Mouse (Mus musculus): ENCODE data around the gene Vac14. TPM values are rescaled to one million over a fixed set of nuclear protein-coding genes. Genes with fewer than 3 reads are reported as not detected.
"Not testable (repeated sequence)": the region's sequence is repeated elsewhere in the genome, so short reads cannot be mapped to it uniquely, and the experiment has no call there.

Gene Vac14
- polyA plus RNA-seq, 2 experiments from 2014 or later, result 4.1 to 7.0 TPM

- no peak for ATAC-seq
Observed at GRCm38 (mm10) chr8:110649286-110649685, 30.9 kb downstream of the Vac14 start.

- ATAC-seq, result no peak
Observed at GRCm38 (mm10) chr8:110650838-110651237, 32.5 kb downstream of the Vac14 start.

GRCm38 (mm10) chr8:110651847-110652246 lies 33.5 kb downstream of the Vac14 start:
- no peak for ATAC-seq

GRCm38 (mm10) chr8:110654075-110655060 lies 36.0 kb downstream of the Vac14 start:
- no peak for ATAC-seq

GRCm38 (mm10) chr8:110655827-110656226 lies 37.4 kb downstream of the Vac14 start:
- no peak for ATAC-seq

- no peak for ATAC-seq
Observed at GRCm38 (mm10) chr8:110657661-110658060, 39.3 kb downstream of the Vac14 start.

- no peak for ATAC-seq
Observed at GRCm38 (mm10) chr8:110660121-110660520, 41.7 kb downstream of the Vac14 start.

GRCm38 (mm10) chr8:110662545-110662944 lies 44.2 kb downstream of the Vac14 start:
- no peak for ATAC-seq

GRCm38 (mm10) chr8:110663015-110663742 lies 44.8 kb downstream of the Vac14 start:
- no peak for ATAC-seq

- ATAC-seq, result no peak
Observed at GRCm38 (mm10) chr8:110664202-110664896, 46.0 kb downstream of the Vac14 start.

- ATAC-seq, result no peak
Observed at GRCm38 (mm10) chr8:110665000-110665399, 46.6 kb downstream of the Vac14 start.

- ATAC-seq, result not testable (repeated sequence)
Observed at GRCm38 (mm10) chr8:110667590-110668177, 49.3 kb downstream of the Vac14 start.

GRCm38 (mm10) chr8:110669932-110670628 lies 51.7 kb downstream of the Vac14 start:
- no peak for ATAC-seq

GRCm38 (mm10) chr8:110671309-110671708 lies 52.9 kb downstream of the Vac14 start:
- ATAC-seq, result no peak

GRCm38 (mm10) chr8:110672133-110672532 lies 53.7 kb downstream of the Vac14 start:
- no peak for ATAC-seq

- ATAC-seq, result no peak
Observed at GRCm38 (mm10) chr8:110673168-110673567, 54.8 kb downstream of the Vac14 start.

GRCm38 (mm10) chr8:110674589-110674988 lies 56.2 kb downstream of the Vac14 start:
- ATAC-seq, result no peak

- ATAC-seq, result no peak
Observed at GRCm38 (mm10) chr8:110676702-110677101, 58.3 kb downstream of the Vac14 start.

GRCm38 (mm10) chr8:110677174-110677660 lies 58.8 kb downstream of the Vac14 start:
- ATAC-seq, result no peak

- ATAC-seq, result no peak
Observed at GRCm38 (mm10) chr8:110678989-110679388, 60.6 kb downstream of the Vac14 start.

GRCm38 (mm10) chr8:110687726-110688125 lies 69.3 kb downstream of the Vac14 start:
- no peak for ATAC-seq

GRCm38 (mm10) chr8:110689961-110690360 lies 71.6 kb downstream of the Vac14 start:
- no peak for ATAC-seq
